Mouse (Mus musculus) liver, embryonic 14.5 days (tissue): ENCODE measurements around the gene Tmem219. TPM values are rescaled to one million over a fixed set of nuclear protein-coding genes. Genes with fewer than 3 reads are reported as not detected.
"Not testable (repeated sequence)": the region's sequence is repeated elsewhere in the genome, so short reads cannot be mapped to it uniquely, and the experiment has no call there.

Source experiments
- ATAC-seq: fragments of 200-750 bp; cut with Nextera tagmentation; 2 replicates; pipeline ENCODE4 v1.8.0; 2017; ENCODE audit warnings: moderate number of reproducible peaks, mild to moderate bottlenecking, moderate library complexity; ENCODE audit not compliant: insufficient read depth
- DNase-seq, 3 experiments: peaks; one replicate each; pipeline ENCODE4 v3.0.0-alpha.2; 2012 to 2013; ENCODE audit warnings: low read depth in 3 of 3, low spot score in 3 of 3
- H3K27ac ChIP-seq: fragments of 300-500 bp; sonication (generic); 2 replicates; pipeline ENCODE4 v1.5.1; 2014; ENCODE audit warnings: moderate library complexity, mild to moderate bottlenecking, control low read depth, inconsistent platforms
- H3K27me3 ChIP-seq: fragments of 300-500 bp; sonication (generic); 2 replicates; pipeline ENCODE4 v1.6.1; 2014; ENCODE audit warnings: mild to moderate bottlenecking, low read length, moderate library complexity; ENCODE audit not compliant: control insufficient read depth, insufficient read depth
- H3K36me3 ChIP-seq: fragments of 300-500 bp; sonication (generic); replicated peaks from 2 replicates; pipeline ENCODE4 v1.6.1; 2014; ENCODE audit warnings: low read depth; ENCODE audit not compliant: control insufficient read depth, insufficient read depth
- H3K4me1 ChIP-seq, 2 experiments: fragments of 200-500 bp in 1 of 2; fragments of 300-500 bp in 1 of 2; sonication (generic) in 1 of 2; replicated peaks; 2 replicates each; pipeline ENCODE4 v1.6.1; 2012 to 2014; ENCODE audit warnings: antibody characterized with exemption in 1 of 2, inconsistent platforms in 1 of 2, low read length in 1 of 2; ENCODE audit not compliant: control insufficient read depth in 2 of 2, insufficient read depth in 2 of 2
- H3K4me2 ChIP-seq: fragments of 300-500 bp; sonication (generic); 2 replicates; pipeline ENCODE4 v1.6.1; 2014; ENCODE audit warnings: low read depth, mild to moderate bottlenecking, control low read depth, moderate library complexity
- H3K4me3 ChIP-seq, 2 experiments: fragments of 200-500 bp in 1 of 2; fragments of 300-500 bp in 1 of 2; sonication (generic) in 1 of 2; 2 replicates each; pipeline ENCODE4 v1.5.1; 2012 to 2014; ENCODE audit warnings: low read depth in 2 of 2, low read length in 2 of 2, mild to moderate bottlenecking in 2 of 2, control low read depth in 1 of 2, inconsistent platforms in 1 of 2, moderate library complexity in 1 of 2; ENCODE audit not compliant: insufficient read depth in 1 of 2
- H3K9ac ChIP-seq: fragments of 300-500 bp; sonication (generic); replicated peaks from 2 replicates; pipeline ENCODE4 v1.6.1; 2014; ENCODE audit warnings: mild to moderate bottlenecking, control low read depth, moderate library complexity
- H3K9me3 ChIP-seq: fragments of 300-500 bp; sonication (generic); 2 replicates; pipeline ENCODE4 v1.6.1; 2016; ENCODE audit warnings: low read length, mixed read lengths; ENCODE audit not compliant: control insufficient read depth
- CTCF ChIP-seq: IDR thresholded peaks from 2 replicates; pipeline ENCODE4 v1.5.1; 2016; ENCODE audit warnings: antibody characterized with exemption, low read depth, control low read depth
- EP300 ChIP-seq: IDR thresholded peaks from 2 replicates; pipeline ENCODE4 v1.6.1; 2016; ENCODE audit warnings: antibody characterized with exemption, low read depth
- WGBS: fragments of 180-500 bp; shearing (Covaris S2); extraction: QIAGEN DNeasy Blood & Tissue Kit; methylation state at CpG from one replicate; pipeline ENCODE4 v1.1.7; 2014; ENCODE audit not compliant: insufficient replicate concordance; 5-methylcytosine and 5-hydroxymethylcytosine counted together
- polyA plus RNA-seq, 2 experiments: library from polyadenylated mRNA; depleted of rRNA in 1 of 2; stranded (reverse) in 1 of 2; unstranded in 1 of 2; fragments of >200 nt; fragmentation: Nextera tagmentation in 1 of 2; extraction: Ambion mirVana in 1 of 2; gene quantifications; 2 replicates each; pipeline versions ENCODE4 v1.2.1 to v1.2.3; 2012 to 2014

The Tmem219 gene
- polyA plus RNA-seq, 2 experiments, result 10.8 to 17.1 TPM

DNA sequence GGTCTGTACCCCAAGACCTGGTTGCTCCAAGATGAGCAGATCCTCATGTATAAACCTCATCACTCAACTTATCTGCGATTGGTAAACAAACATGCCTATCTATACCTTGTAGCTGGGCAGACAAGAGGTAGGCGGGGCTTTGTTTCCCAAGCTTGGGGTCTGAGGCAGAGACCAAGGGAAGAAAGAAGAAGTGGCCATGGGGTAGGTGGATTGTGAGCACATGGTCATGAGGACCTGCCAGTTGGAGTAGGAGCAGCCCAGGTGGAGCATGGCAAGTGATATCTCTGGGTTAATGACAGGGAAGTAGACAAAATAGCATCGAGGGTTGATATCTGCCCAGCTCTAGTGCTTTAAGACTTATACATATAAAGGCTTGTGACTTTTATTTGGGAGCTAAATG lies 7.9 kb downstream of the Tmem219 start:
- Histone ChIP-seq H3K27ac (no peak overlapping the region), H3K36me3 (no peaks in the 10 kb centered on the region), H3K4me2 (no peak overlapping the region), H3K27me3 (no peaks in the 10 kb centered on the region), H3K9me3 (no peaks in the 10 kb centered on the region), H3K4me3 (no peak overlapping the region), H3K9ac (no peak overlapping the region), H3K4me1 (no peaks in the 10 kb centered on the region)
- WGBS, result 61% methylated on average over 3 of the region's 3 CpGs
- no peak for DNase-seq
- TF ChIP-seq EP300, result no peak
- no peak for TF ChIP-seq CTCF
- ATAC-seq, result no peak

DNA sequence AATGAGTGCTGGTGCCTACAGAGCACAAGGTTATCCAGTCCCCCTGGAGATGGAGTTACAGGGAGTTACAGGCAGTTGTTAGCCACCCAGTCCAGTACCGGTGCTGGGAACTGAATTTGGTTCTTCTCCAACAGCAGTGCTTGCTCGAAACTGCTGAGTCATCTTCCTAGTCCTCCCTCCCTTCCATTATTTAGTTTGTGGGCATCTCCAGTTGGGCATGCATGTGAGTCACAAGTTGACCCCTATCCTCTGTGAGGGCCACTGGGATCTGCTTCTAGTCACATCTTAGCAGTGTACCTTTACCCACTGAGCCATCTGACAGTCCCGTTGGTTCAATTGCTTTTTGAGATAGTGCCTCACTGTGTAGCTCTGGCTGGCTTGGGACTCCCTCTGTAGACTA lies 17.1 kb downstream of the Tmem219 start:
- 36% methylated on average over 3 of the region's 3 CpGs for WGBS
- Histone ChIP-seq H3K36me3 (no peaks in the 10 kb centered on the region), H3K4me3 (no peak overlapping the region), H3K9me3 (no peaks in the 10 kb centered on the region), H3K4me1 (peaks cover 4 to 5% of the 10 kb centered on the region in 2 experiments; a peak in 3 of 4 replicates), H3K4me2 (no peak overlapping the region), H3K27ac (no peak overlapping the region), H3K9ac (no peak overlapping the region), H3K27me3 (no peaks in the 10 kb centered on the region)
- DNase-seq (no peak), ATAC-seq (no peak)
- no peak for TF ChIP-seq CTCF
- TF ChIP-seq EP300, result no peak

DNA sequence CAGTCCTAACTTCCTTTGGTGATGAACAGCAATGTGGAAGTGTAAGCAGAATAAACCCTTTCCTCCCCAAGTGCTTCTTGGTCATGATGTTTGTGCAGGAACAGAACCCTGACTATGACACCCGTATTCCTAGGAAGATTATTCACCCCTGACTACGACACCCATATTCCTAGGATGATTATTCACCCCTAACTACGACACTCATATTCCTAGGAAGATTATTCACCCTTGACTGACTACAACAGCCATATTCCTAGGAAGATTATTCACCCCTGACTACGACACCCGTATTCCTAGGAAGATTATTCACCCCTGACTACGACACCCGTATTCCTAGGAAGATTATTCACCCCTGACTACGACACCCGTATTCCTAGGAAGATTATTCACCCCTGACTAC lies 22.9 kb downstream of the Tmem219 start:
- not testable (repeated sequence) for ATAC-seq, H3K36me3 ChIP-seq, H3K27ac ChIP-seq, H3K4me1 ChIP-seq, DNase-seq, H3K4me3 ChIP-seq, H3K9me3 ChIP-seq, H3K27me3 ChIP-seq, H3K4me2 ChIP-seq, H3K9ac ChIP-seq
- WGBS, result 80% methylated on average over 7 of the region's 9 CpGs

DNA sequence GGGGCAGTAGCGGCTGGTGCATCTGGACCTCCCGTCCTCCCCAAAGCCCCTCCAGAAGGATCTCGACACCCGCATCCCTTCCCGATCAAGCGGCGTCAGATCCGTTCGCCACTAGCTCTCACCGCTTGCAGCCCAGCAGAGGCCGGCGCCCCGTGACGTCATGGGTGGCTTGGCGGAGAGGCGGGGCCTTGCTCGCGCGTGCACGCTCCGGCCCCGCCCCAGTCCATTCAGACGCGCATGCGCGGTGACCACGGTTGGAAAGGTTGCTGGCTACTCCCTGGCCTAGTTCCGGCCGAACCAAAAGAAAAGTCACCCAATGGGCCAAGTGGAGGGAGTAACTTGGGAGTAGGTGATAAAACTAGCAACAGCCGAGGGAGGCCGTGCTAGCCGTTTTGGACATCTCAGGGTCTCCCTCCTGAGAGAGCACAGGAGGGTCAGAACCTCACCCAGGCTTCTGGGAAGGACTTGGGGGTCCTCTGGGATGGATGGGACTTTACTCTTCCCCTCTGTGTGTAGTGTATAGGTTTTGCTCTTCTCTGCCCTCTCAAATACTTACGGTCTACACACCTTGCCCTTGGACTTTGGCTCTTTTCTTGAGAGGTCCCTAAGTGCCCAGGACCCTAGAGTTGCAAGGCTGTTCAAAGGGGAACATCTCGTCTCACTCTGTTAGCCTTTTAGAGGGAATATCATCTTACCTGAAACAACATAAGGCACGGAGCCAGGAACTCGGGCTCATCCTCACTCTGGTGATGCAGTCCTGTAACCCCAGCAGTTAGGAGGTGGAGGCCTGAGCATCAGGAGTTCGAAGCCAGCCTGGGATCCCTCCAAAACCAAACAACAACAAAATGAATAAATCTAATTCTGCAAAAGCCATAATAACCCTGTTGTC lies 24.4 kb downstream of the Tmem219 start:
- no peak for TF ChIP-seq CTCF
- TF ChIP-seq EP300, result no peak
- Histone ChIP-seq H3K9me3 (no peaks in the 10 kb centered on the region), H3K4me2 (peak overlapping the region; percentile 96), H3K4me3 (peak overlapping the region; percentile 76 to 78), H3K36me3 (no peaks in the 10 kb centered on the region), H3K9ac (peak overlapping the region; percentile 87), H3K27me3 (no peaks in the 10 kb centered on the region), H3K27ac (peak overlapping the region; percentile 51), H3K4me1 (peaks cover 4 to 10% of the 10 kb centered on the region in 2 experiments)
- 10% methylated on average over 37 of the region's 37 CpGs for WGBS
- ATAC-seq (peak; percentile 94), DNase-seq (peak; percentile 84 to 85 (median 84))

DNA sequence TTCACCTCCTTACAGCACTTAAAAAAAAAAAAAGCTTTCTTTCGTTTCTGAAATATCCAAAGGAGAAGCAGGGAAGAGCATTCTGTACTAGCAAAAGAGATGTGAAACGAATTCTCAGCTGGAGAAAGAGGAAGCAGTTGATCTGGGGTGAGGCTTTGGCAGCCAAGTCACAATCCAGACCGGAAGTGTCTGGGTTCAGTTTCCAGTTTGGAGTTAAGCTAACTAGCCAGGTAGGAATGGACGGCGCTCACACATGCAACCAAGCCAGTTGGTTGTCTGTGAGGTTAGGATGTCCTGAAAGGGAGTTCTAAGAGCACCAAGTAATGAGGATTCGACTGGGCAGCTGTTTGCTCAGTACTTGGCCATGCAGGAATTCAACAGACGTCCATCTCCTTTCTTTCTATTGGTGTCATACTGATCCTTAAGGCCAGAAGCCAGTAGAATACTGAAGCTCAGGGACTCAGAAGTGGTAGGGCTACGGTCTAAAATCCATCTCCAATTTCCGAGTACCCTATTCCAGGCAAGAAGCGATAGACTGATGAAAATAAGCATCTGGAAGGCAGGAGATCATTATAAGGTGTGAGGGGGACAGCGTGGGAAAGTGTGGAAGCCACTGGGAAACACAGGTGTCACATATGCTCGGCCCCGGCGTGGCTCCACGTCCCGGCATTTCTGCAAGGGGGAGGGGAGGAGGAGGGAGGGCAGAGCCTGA lies 25.2 kb downstream of the Tmem219 start:
- peak; percentile 75 for ATAC-seq
- TF ChIP-seq CTCF (no peak), EP300 (0 out of 2 replicates have a peak, but pooled peaks have one; percentile 11)
- Histone ChIP-seq H3K4me3 (peak overlapping the region; percentile 76 to 78), H3K9ac (peak overlapping the region; percentile 87), H3K9me3 (no peaks in the 10 kb centered on the region), H3K27me3 (no peaks in the 10 kb centered on the region), H3K27ac (peak overlapping the region; percentile 41), H3K4me2 (peak overlapping the region; percentile 96), H3K4me1 (peaks cover 4 to 10% of the 10 kb centered on the region in 2 experiments), H3K36me3 (no peaks in the 10 kb centered on the region)
- peak in 1 of 3 experiments; percentile 37 for DNase-seq
- WGBS, result 6% methylated on average over 16 of the region's 16 CpGs
